Mouse (Mus musculus) naive thymus-derived CD4-positive, alpha-beta T cell, adult 2 months (primary cell): Measurements from ENCODE around the gene Wnt5b.

Experiments
- DNase-seq: peaks from one replicate; pipeline ENCODE4 v3.0.0-alpha.2; 2011; ENCODE audit warnings: low read depth

Gene Wnt5b

GRCm38 (mm10) chr6:119451981-119452499 is 92.1 kb downstream of the Wnt5b start:
- DNase-seq: no peak

GRCm38 (mm10) chr6:119450965-119451943 is 92.9 kb downstream of the Wnt5b start:
- DNase-seq: peak; percentile 51

- peak; percentile 70 for DNase-seq
Observed at GRCm38 (mm10) chr6:119449060-119449499, 95.1 kb downstream of the Wnt5b start.

GRCm38 (mm10) chr6:119448321-119449059 is 95.7 kb downstream of the Wnt5b start:
- peak; percentile 56 for DNase-seq

- no peak for DNase-seq
Observed at GRCm38 (mm10) chr6:119445671-119446607, 98.2 kb downstream of the Wnt5b start.

- peak; percentile 92 for DNase-seq
Observed at GRCm38 (mm10) chr6:119443742-119444645, 100.2 kb downstream of the Wnt5b start.

- peak; percentile 41 for DNase-seq
Observed at GRCm38 (mm10) chr6:119442729-119443128, 101.4 kb downstream of the Wnt5b start.

GRCm38 (mm10) chr6:119437894-119438761 is 106.0 kb downstream of the Wnt5b start:
- no peak for DNase-seq

GRCm38 (mm10) chr6:119434394-119434793 is 109.8 kb downstream of the Wnt5b start:
- DNase-seq: no peak

- no peak for DNase-seq
Observed at GRCm38 (mm10) chr6:119431751-119432324, 112.3 kb downstream of the Wnt5b start.

- DNase-seq: peak; percentile 61
Observed at GRCm38 (mm10) chr6:119430508-119430907, 113.6 kb downstream of the Wnt5b start.

- DNase-seq: no peak
Observed at GRCm38 (mm10) chr6:119429311-119429710, 114.8 kb downstream of the Wnt5b start.

- DNase-seq: peak; percentile 65
Observed at GRCm38 (mm10) chr6:119428611-119429010, 115.5 kb downstream of the Wnt5b start.

- DNase-seq: no peak
Observed at GRCm38 (mm10) chr6:119421001-119421400, 123.1 kb downstream of the Wnt5b start.

- DNase-seq: peak; percentile 36
Observed at GRCm38 (mm10) chr6:119420357-119420756, 123.8 kb downstream of the Wnt5b start.

- no peak for DNase-seq
Observed at GRCm38 (mm10) chr6:119419412-119419811, 124.7 kb downstream of the Wnt5b start.

- DNase-seq: no peak
Observed at GRCm38 (mm10) chr6:119418392-119419251, 125.5 kb downstream of the Wnt5b start.

GRCm38 (mm10) chr6:119417821-119418220 is 126.3 kb downstream of the Wnt5b start:
- DNase-seq: no peak
